Mouse (Mus musculus) adrenal gland, postnatal 14 days (tissue): ENCODE measurements around the gene 4933428M09Rik. TPM values are rescaled to one million over a fixed set of nuclear protein-coding genes. Genes with fewer than 3 reads are reported as not detected.
"Not testable (repeated sequence)": the region's sequence is repeated elsewhere in the genome, so short reads cannot be mapped to it uniquely, and the experiment has no call there.

Experiments
- DNase-seq: peaks from one replicate; pipeline ENCODE4 v3.0.0; 2021; ENCODE audit warnings: mixed read lengths
- long read RNA-seq, 2 experiments: library from polyadenylated mRNA; stranded (forward); transcript quantifications; one replicate each; pipeline ENCODE4 v2.0.0; 2021
- total RNA-seq: library from RNA; stranded (reverse); gene quantifications from 2 replicates; pipeline ENCODE4 v1.2.3, GENCODE M21; 2021

4933428M09Rik gene
- not detected in 2 replicates for total RNA-seq
- long read RNA-seq, experiment 1, result 0 reads
- long read RNA-seq, experiment 2, result 0 reads

- no peak for DNase-seq
Observed at GRCm38 (mm10) chrX:139178928-139179327, at the start of gene 4933428M09Rik. 4933428M09Rik (plus strand) TSS chrX:139179228.

GRCm38 (mm10) chrX:139134031-139134430, 45.0 kb upstream of the 4933428M09Rik start:
- no peak for DNase-seq

- not testable (repeated sequence) for DNase-seq
Observed at GRCm38 (mm10) chrX:139191506-139191905, 12.5 kb downstream of the 4933428M09Rik start.

GRCm38 (mm10) chrX:139194572-139195279, 15.7 kb downstream of the 4933428M09Rik start:
- DNase-seq, result no peak

GRCm38 (mm10) chrX:139209191-139209828, 30.3 kb downstream of the 4933428M09Rik start:
- DNase-seq, result not testable (repeated sequence)

- DNase-seq, result peak; percentile 77
Observed at GRCm38 (mm10) chrX:139209829-139210225, 30.8 kb downstream of the 4933428M09Rik start, which contains the start of gene Mum1l1. Mum1l1 (plus strand) TSS chrX:139210042.

GRCm38 (mm10) chrX:139214765-139215164, 35.7 kb downstream of the 4933428M09Rik start:
- no peak for DNase-seq

- DNase-seq, result no peak
Observed at GRCm38 (mm10) chrX:139216409-139216808, 37.4 kb downstream of the 4933428M09Rik start.

- peak; percentile 77 for DNase-seq
Observed at GRCm38 (mm10) chrX:139216991-139217593, 38.1 kb downstream of the 4933428M09Rik start.

GRCm38 (mm10) chrX:139217776-139218175, 38.7 kb downstream of the 4933428M09Rik start:
- DNase-seq, result no peak

GRCm38 (mm10) chrX:139219017-139219416, 40.0 kb downstream of the 4933428M09Rik start:
- DNase-seq, result peak; percentile 44

- DNase-seq, result no peak
Observed at GRCm38 (mm10) chrX:139220830-139221229, 41.8 kb downstream of the 4933428M09Rik start.

- no peak for DNase-seq
Observed at GRCm38 (mm10) chrX:139221893-139222292, 42.9 kb downstream of the 4933428M09Rik start.

Other genes starting within 250 kb of the 4933428M09Rik start
- 0.96 TPM in 1 of 2 replicates, not detected in the other for gene Serpina7, start 94.0 kb upstream of the 4933428M09Rik start, total RNA-seq
- gene 4930513O06Rik, start 93.0 kb upstream of the 4933428M09Rik start, total RNA-seq, result not detected in 2 replicates
- 4.9 and 5.0 TPM in 2 replicates for gene Mum1l1, start 30.8 kb downstream of the 4933428M09Rik start, total RNA-seq
- gene Trap1a, start 154.5 kb downstream of the 4933428M09Rik start, total RNA-seq, result not detected in 2 replicates